Mouse (Mus musculus) CH12.LX (cell line): ENCODE data around the gene Tob1.

ENCODE experiments used
- CTCF ChIP-seq, 2 experiments: IDR thresholded peaks in 1 of 2; conservative IDR thresholded peaks in 1 of 2; 2 replicates each; pipeline ENCODE4 v1.5.1; 2011 to 2012; ENCODE audit warnings: low read depth in 2 of 2, low read length in 2 of 2, improper control_type of control experiment in 1 of 2, inconsistent platforms in 1 of 2, mild to moderate bottlenecking in 1 of 2, moderate library complexity in 1 of 2
- ELF1 ChIP-seq: IDR thresholded peaks from 2 replicates; pipeline ENCODE4 v1.6.1; 2014; ENCODE audit warnings: low read depth, mild to moderate bottlenecking, inconsistent platforms, low read length, improper control_type of control experiment
- EP300 ChIP-seq: IDR thresholded peaks from 2 replicates; pipeline ENCODE4 v1.6.1; 2011; ENCODE audit warnings: low read length, improper control_type of control experiment
- JUND ChIP-seq: conservative IDR thresholded peaks from 2 replicates; pipeline ENCODE4 v1.6.1; 2011; ENCODE audit warnings: low read depth, low read length, improper control_type of control experiment
- KAT2A ChIP-seq: IDR thresholded peaks from 2 replicates; pipeline ENCODE4 v1.6.1; 2012; ENCODE audit warnings: low read length, improper control_type of control experiment, inconsistent platforms; ENCODE audit not compliant: insufficient replicate concordance
- MAFK ChIP-seq: IDR thresholded peaks from 2 replicates; pipeline ENCODE4 v1.6.1; 2011; ENCODE audit warnings: low read length, improper control_type of control experiment; ENCODE audit not compliant: insufficient replicate concordance
- MYC ChIP-seq: IDR thresholded peaks from 2 replicates; pipeline ENCODE4 v1.6.1; 2011; ENCODE audit warnings: low read depth, mild to moderate bottlenecking, improper control_type of control experiment, low read length
- POLR2A ChIP-seq: IDR thresholded peaks from 2 replicates; pipeline ENCODE4 v1.6.1; 2011; ENCODE audit warnings: low read depth, mild to moderate bottlenecking, improper control_type of control experiment, low read length
- TBP ChIP-seq: conservative IDR thresholded peaks from 2 replicates; pipeline ENCODE4 v1.6.1; 2011; ENCODE audit warnings: low read depth, low read length, improper control_type of control experiment
- TCF12 ChIP-seq: IDR thresholded peaks from 2 replicates; pipeline ENCODE4 v1.6.1; 2014; ENCODE audit warnings: low read depth, mild to moderate bottlenecking, inconsistent platforms, low read length, improper control_type of control experiment
- UBTF ChIP-seq: IDR thresholded peaks from 2 replicates; pipeline ENCODE4 v1.6.1; 2012; ENCODE audit warnings: low read depth, mild to moderate bottlenecking, inconsistent platforms, low read length, improper control_type of control experiment, moderate library complexity
- USF1 ChIP-seq: IDR thresholded peaks from 2 replicates; pipeline ENCODE4 v1.6.1; 2014; ENCODE audit warnings: low read depth, mild to moderate bottlenecking, inconsistent platforms, low read length, improper control_type of control experiment
- ZC3H11A ChIP-seq: IDR thresholded peaks from 2 replicates; pipeline ENCODE4 v1.6.1; 2012; ENCODE audit warnings: low read depth, mild to moderate bottlenecking, inconsistent platforms, low read length, improper control_type of control experiment

- TF ChIP-seq POLR2A (no peak), CTCF (conservative IDR thresholded peaks at IDR 0.05 in 1 of 2, IDR thresholded peaks at IDR 0.05 in 1 of 2; ENCODE audit: low read depth in 2 of 2, low read length in 2 of 2) (no peak), MYC (no peak), EP300 (no peak), UBTF (no peak), KAT2A (no peak), JUND (no peak), ZC3H11A (no peak), TCF12 (no peak), TBP (no peak), MAFK (no peak), USF1 (no peak), ELF1 (no peak)
Measured at GRCm38 (mm10) chr11:94257987-94258386, 46.7 kb downstream of the Tob1 start.
